Comparison of ENCODE assay signal across 11 mouse cellular contexts in the genomic region with DNA sequence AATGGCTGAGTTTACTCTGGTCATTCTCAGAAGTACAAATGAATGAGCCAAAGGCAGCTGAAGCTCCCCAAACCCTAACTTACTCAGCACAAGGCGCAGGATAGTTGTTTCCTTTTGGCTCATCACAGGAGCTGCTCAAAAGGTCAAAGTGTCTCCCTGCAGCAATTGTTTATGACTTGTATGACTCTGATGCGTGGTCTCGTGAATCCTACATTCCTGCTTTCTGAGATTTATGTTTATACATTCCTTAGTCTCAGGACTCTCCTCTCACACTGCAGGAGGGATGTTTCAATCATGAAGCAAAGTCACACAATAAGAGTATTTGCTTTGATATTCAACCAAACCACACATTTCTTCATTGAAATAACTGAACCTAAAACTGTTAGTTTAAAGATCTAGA.
"Had no signal": no experiment of that assay in that cellular context is flagged by ENCODE, and none has a peak within 500 bp of the region (broad histone marks: within the 10 kb centered on the region; RNA-seq: fewer than 3 reads in every experiment).

No protein-coding gene starts in this region.

- DNase-seq: kidney, adult 2 months; kidney, postnatal 36 days; left cerebral cortex, postnatal 4 days; liver, postnatal 0 days; lung, postnatal 10 days; lung, postnatal 4 days; right cerebral cortex, adult 18-20 months; right cerebral cortex, postnatal 14 days; spleen, adult 18-20 months; thymus, adult 18-20 months; thymus, postnatal 36 days had no signal
